Mouse (Mus musculus): ENCODE results near the gene Tmem260. TPM values are rescaled to one million over a fixed set of nuclear protein-coding genes. Genes with fewer than 3 reads are reported as not detected.

Tmem260 gene
- total and polyA plus RNA-seq, 2 experiments: 9.7 to 16.2 TPM

- Histone ChIP-seq H3K27me3 (ENCODE audit: control insufficient read depth, insufficient read depth, low read length) (0 out of 2 replicates have a peak, but pooled peaks cover 3% of the 10 kb centered on the region), H3K4me1 (ENCODE audit: control insufficient read depth, insufficient read depth, low read length) (no peaks in the 10 kb centered on the region), H3K36me3 (ENCODE audit: control insufficient read depth, insufficient read depth, low read length) (no peaks in the 10 kb centered on the region), H3K27ac (replicated peaks; ENCODE audit: insufficient read depth, low read depth, low read length) (no peak overlapping the region), H3K9ac (ENCODE audit: low read depth, low read length) (no peak overlapping the region), H3K4me3 (ENCODE audit: insufficient read depth, low read depth, low read length) (no peak overlapping the region), H3K79me2 (ENCODE audit: control insufficient read depth, insufficient read depth, low read length) (no peaks in the 10 kb centered on the region)
- 19% methylated on average over 6 of the region's 6 CpGs for WGBS
- DNase-seq (ENCODE audit: extremely low read depth, low read depth, low spot score): no peak
- TF ChIP-seq CTCF (IDR thresholded peaks at IDR 0.05; ENCODE audit: low read depth, low read length) (no peak), POLR2A (IDR thresholded peaks at IDR 0.05; ENCODE audit: extremely low read depth, insufficient read depth, low read length) (no peak)
These were observed 23.9 kb upstream of the Tmem260 start for GRCm38 (mm10) chr14:48421996-48422395.

DNA sequence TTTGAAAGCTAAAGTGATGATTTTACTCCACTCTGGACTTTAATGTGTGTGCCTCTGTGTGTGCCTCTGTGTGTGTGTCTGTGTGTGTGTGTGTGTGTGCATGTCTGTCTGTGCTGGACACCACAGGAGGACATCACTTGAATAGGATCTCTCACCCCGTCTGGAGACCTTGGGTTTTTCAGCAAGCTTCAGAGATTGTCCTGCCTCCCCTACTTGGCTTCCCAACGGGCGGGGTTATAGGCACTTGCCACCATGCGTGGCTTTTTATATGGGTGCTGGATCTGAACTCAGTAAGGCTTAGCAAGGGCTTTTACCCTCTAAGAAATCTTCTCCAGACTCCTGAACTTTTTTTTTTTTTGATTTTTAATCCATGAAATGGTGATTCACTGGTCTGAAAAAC is 23.5 kb upstream of the Tmem260 start:
- no peak for DNase-seq (ENCODE audit: extremely low read depth, low read depth, low spot score)
- Histone ChIP-seq H3K9ac (ENCODE audit: low read depth, low read length) (no peak overlapping the region), H3K27me3 (ENCODE audit: control insufficient read depth, insufficient read depth, low read length) (no peaks in the 10 kb centered on the region), H3K4me1 (ENCODE audit: control insufficient read depth, insufficient read depth, low read length) (no peaks in the 10 kb centered on the region), H3K4me3 (ENCODE audit: insufficient read depth, low read depth, low read length) (no peak overlapping the region), H3K36me3 (ENCODE audit: control insufficient read depth, insufficient read depth, low read length) (no peaks in the 10 kb centered on the region), H3K79me2 (ENCODE audit: control insufficient read depth, insufficient read depth, low read length) (no peaks in the 10 kb centered on the region), H3K27ac (replicated peaks; ENCODE audit: insufficient read depth, low read depth, low read length) (no peak overlapping the region)
- TF ChIP-seq POLR2A (IDR thresholded peaks at IDR 0.05; ENCODE audit: extremely low read depth, insufficient read depth, low read length) (no peak), CTCF (IDR thresholded peaks at IDR 0.05; ENCODE audit: low read depth, low read length) (no peak)
- 52% methylated on average over 4 of the region's 4 CpGs for WGBS

DNA sequence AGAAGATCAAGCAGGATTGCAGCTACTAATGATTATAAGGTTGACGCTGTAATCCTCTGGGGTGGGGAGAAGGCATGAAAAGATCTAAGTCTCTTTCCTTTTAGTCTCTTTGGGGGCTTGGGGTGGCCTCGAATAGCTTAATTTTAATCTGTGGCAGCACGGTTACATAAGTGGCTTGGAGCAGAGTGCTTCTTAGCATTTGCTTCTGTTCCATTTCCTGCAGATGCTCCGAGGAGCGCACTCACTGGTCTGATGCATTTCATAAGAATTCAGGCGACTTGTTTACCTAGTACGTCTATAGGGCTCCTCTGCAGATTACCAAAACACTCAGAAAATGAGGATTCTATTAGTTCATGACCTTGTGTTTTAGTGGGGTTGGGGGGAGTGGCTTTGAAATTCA is 23.0 kb upstream of the Tmem260 start:
- no peaks in the 10 kb centered on the region for H3K79me2 ChIP-seq (ENCODE audit: control insufficient read depth, insufficient read depth, low read length)
- no peaks in the 10 kb centered on the region for H3K27me3 ChIP-seq (ENCODE audit: control insufficient read depth, insufficient read depth, low read length)
- no peak for TF ChIP-seq CTCF (IDR thresholded peaks at IDR 0.05; ENCODE audit: low read depth, low read length)
- no peak for TF ChIP-seq POLR2A (IDR thresholded peaks at IDR 0.05; ENCODE audit: extremely low read depth, insufficient read depth, low read length)
- WGBS: 66% methylated on average over 7 of the region's 7 CpGs
- no peak for DNase-seq (ENCODE audit: extremely low read depth, low read depth, low spot score)
- H3K27ac ChIP-seq (replicated peaks; ENCODE audit: insufficient read depth, low read depth, low read length): no peak overlapping the region
- no peak overlapping the region for H3K4me3 ChIP-seq (ENCODE audit: insufficient read depth, low read depth, low read length)
- H3K36me3 ChIP-seq (ENCODE audit: control insufficient read depth, insufficient read depth, low read length): no peaks in the 10 kb centered on the region
- no peaks in the 10 kb centered on the region for H3K4me1 ChIP-seq (ENCODE audit: control insufficient read depth, insufficient read depth, low read length)
- no peak overlapping the region for H3K9ac ChIP-seq (ENCODE audit: low read depth, low read length)

DNA sequence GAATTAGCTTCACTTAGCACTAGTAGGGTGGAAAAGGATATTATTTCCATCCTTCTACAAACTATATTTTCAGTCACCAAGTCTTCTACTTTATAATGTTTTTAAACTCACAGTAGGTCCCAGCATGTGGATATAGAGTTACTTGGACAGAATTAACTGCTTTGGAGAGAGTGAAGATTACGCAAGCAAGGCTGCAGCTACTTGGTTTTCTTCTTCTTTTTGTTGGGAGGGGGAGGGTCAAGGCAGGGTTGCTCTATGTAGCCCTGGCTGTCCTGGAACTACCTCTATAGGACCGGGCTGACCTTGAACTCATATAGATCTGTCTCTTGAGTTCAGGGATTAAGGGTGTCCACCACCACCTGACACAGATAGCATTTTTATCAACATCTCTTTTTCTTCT is 13.9 kb upstream of the Tmem260 start:
- no peak for DNase-seq (ENCODE audit: extremely low read depth, low read depth, low spot score)
- Histone ChIP-seq H3K9ac (ENCODE audit: low read depth, low read length) (no peak overlapping the region), H3K79me2 (ENCODE audit: control insufficient read depth, insufficient read depth, low read length) (no peaks in the 10 kb centered on the region), H3K4me1 (ENCODE audit: control insufficient read depth, insufficient read depth, low read length) (no peaks in the 10 kb centered on the region), H3K27me3 (ENCODE audit: control insufficient read depth, insufficient read depth, low read length) (no peaks in the 10 kb centered on the region), H3K4me3 (ENCODE audit: insufficient read depth, low read depth, low read length) (no peak overlapping the region), H3K27ac (replicated peaks; ENCODE audit: insufficient read depth, low read depth, low read length) (no peak overlapping the region), H3K36me3 (ENCODE audit: control insufficient read depth, insufficient read depth, low read length) (no peaks in the 10 kb centered on the region)
- 84% methylated on average over 2 of the region's 2 CpGs for WGBS
- no peak for TF ChIP-seq CTCF (IDR thresholded peaks at IDR 0.05; ENCODE audit: low read depth, low read length)
- TF ChIP-seq POLR2A (IDR thresholded peaks at IDR 0.05; ENCODE audit: extremely low read depth, insufficient read depth, low read length): no peak

- WGBS: 45% methylated on average over 3 of the region's 3 CpGs
- DNase-seq (ENCODE audit: extremely low read depth, low read depth, low spot score): peak; percentile 89
- peaks cover 7% of the 10 kb centered on the region for H3K4me1 ChIP-seq (ENCODE audit: control insufficient read depth, insufficient read depth, low read length)
These were observed 2.1 kb upstream of the Tmem260 start for GRCm38 (mm10) chr14:48443796-48444195.

DNA sequence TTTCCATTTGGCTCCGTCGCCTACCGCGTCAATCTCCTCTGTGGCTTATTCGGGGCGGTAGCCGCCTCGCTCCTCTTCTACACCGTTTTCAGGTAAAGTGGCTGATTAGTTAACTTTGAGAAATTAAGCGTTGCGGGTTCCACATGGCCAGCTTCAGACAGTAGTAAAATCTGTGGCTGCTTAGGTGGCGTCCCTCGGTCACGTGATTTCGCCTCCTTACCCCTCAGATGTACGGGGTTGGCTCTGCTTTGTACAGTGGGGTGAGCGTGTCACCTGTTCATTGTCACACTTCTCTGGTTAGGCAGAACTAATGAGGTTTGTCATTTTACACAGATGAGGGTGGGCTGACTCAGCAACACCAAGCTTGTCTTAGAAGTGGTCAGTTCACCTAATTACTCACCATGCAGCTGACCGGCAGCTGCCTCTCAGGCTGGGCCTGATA is 6.1 kb downstream of the Tmem260 start:
- DNase-seq (ENCODE audit: extremely low read depth, low read depth, low spot score): no peak

More at GRCm38 (mm10) chr14:48443796-48444195, 2.1 kb upstream of the Tmem260 start:
- H3K4me3 ChIP-seq (ENCODE audit: insufficient read depth, low read depth, low read length): no peak overlapping the region
- peaks cover 3% of the 10 kb centered on the region; the same call in 1 of the 2 replicates for H3K27me3 ChIP-seq (ENCODE audit: control insufficient read depth, insufficient read depth, low read length)
- TF ChIP-seq CTCF (IDR thresholded peaks at IDR 0.05; ENCODE audit: low read depth, low read length): no peak
- TF ChIP-seq POLR2A (IDR thresholded peaks at IDR 0.05; ENCODE audit: extremely low read depth, insufficient read depth, low read length): no peak
- H3K27ac ChIP-seq (replicated peaks; ENCODE audit: insufficient read depth, low read depth, low read length): no peak overlapping the region; the same call in 1 of the 2 replicates
- no peaks in the 10 kb centered on the region for H3K36me3 ChIP-seq (ENCODE audit: control insufficient read depth, insufficient read depth, low read length)
- H3K79me2 ChIP-seq (ENCODE audit: control insufficient read depth, insufficient read depth, low read length): no peaks in the 10 kb centered on the region; the same call in 1 of the 2 replicates
- no peak overlapping the region for H3K9ac ChIP-seq (ENCODE audit: low read depth, low read length)

More for the DNA sequence above, 6.1 kb downstream of the Tmem260 start:
- H3K36me3 ChIP-seq (ENCODE audit: control insufficient read depth, insufficient read depth, low read length): peaks cover 17% of the 10 kb centered on the region
- TF ChIP-seq CTCF (IDR thresholded peaks at IDR 0.05; ENCODE audit: low read depth, low read length): no peak
- no peak for TF ChIP-seq POLR2A (IDR thresholded peaks at IDR 0.05; ENCODE audit: extremely low read depth, insufficient read depth, low read length)
- H3K9ac ChIP-seq (ENCODE audit: low read depth, low read length): no peak overlapping the region
- H3K4me3 ChIP-seq (ENCODE audit: insufficient read depth, low read depth, low read length): no peak overlapping the region
- no peaks in the 10 kb centered on the region for H3K27me3 ChIP-seq (ENCODE audit: control insufficient read depth, insufficient read depth, low read length)
- 94% methylated on average over 18 of the region's 18 CpGs for whole genome bisulfite sequencing
- H3K79me2 ChIP-seq (ENCODE audit: control insufficient read depth, insufficient read depth, low read length): peaks cover 2% of the 10 kb centered on the region; the same call in 1 of the 2 replicates
- H3K4me1 ChIP-seq (ENCODE audit: control insufficient read depth, insufficient read depth, low read length): peaks cover 7% of the 10 kb centered on the region
- no peak overlapping the region for H3K27ac ChIP-seq (replicated peaks; ENCODE audit: insufficient read depth, low read depth, low read length)
